8 mouse cellular contexts compared by ENCODE assay signal in the genomic region with DNA sequence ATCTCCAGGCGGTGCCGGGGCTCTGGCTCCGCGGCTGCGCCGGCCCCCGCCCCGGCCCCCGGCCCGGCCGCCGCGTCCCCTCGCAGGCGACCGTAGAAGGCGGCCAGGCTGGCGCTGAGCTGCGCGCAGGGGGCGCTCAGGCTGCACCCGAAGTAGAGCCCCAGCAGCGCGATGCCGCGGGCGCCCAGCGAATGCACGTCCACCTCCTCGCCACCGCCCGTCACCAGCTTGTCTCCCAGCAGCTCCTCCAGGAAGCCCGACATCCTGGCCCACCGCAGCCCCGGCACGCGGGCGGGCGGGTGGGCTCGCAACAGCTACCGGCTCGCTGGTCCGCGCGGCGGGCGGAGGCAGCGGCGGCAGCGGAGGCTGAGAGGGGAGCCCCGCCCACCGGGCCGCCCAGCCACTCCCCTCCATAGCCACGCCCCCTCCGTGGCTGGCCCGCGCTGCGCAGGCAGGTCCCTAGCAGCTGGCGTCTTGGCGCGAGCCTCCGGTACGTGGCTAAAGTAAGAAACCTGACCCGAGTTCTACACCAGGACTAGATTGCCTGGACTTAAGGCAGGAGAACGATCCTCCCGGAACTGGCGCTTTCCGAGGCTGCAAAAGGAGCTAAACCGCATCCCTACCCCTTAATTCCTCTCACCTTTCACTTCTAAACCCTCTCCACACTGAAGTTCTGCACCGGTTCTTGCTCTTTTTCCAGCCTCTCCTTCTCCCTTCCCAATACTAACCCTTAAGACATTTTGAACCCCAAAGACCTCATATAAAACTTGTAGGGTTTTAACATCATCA. TPM values are rescaled to one million over a fixed set of nuclear protein-coding genes. Genes with fewer than 3 reads are reported as not detected.
DNase-seq lines count a peak whose midpoint lies in the region; ATAC-seq lines count a peak whose summit lies in the region.

A gene (minus strand): TSS at position 343 of the 789 bp plus-strand sequence.

- peak within 1 kb of the TSS; percentile 78 for H3K4me3 ChIP-seq in hindbrain, embryonic 14.5 days (replicated peaks; ENCODE audit: low read length)
- peak within 1 kb of the TSS; percentile 98 for H3K4me3 ChIP-seq in megakaryocyte, embryonic 14.5 days (replicated peaks)

- peak within 1 kb of the TSS; percentile 83 for H3K9ac ChIP-seq in hindbrain, embryonic 14.5 days

- no peaks in the 10 kb centered on the region for H3K9me3 ChIP-seq in hindbrain, embryonic 14.5 days (ENCODE audit: control insufficient read depth, low read length)
- no peaks in the 10 kb centered on the region for H3K9me3 ChIP-seq in megakaryocyte, embryonic 14.5 days

- H3K4me1 ChIP-seq in hindbrain, embryonic 14.5 days (replicated peaks; ENCODE audit: control insufficient read depth, insufficient read depth, low read length), result peaks cover 12% of the 10 kb centered on the region
- H3K4me1 ChIP-seq in megakaryocyte, embryonic 14.5 days, result peaks cover 35% of the 10 kb centered on the region

- peak; percentile 89 for DNase-seq in T-cell, adult 2 months (ENCODE audit: low spot score)
- peak; percentile 92 to 94 for DNase-seq in cerebellum, postnatal 14 days
- DNase-seq in frontal cortex, postnatal 36 days (ENCODE audit: low spot score in 2 of 2), result peak; percentile 75 to 77
- peak; percentile 80 for DNase-seq in hindbrain, embryonic 14.5 days (ENCODE audit: low spot score)
- peak; percentile 69 to 72 for DNase-seq in left cerebral cortex, adult 8-10 months (ENCODE audit: low spot score in 2 of 2)
- DNase-seq in right cerebral cortex, adult 2 months (ENCODE audit: low spot score in 2 of 2), result peak; percentile 73 to 79
- peak; percentile 96 for DNase-seq in urinary bladder, postnatal 14 days (ENCODE audit: low spot score)

- peak within 1 kb of the TSS; percentile 87 for H3K27ac ChIP-seq in hindbrain, embryonic 14.5 days

- WGBS in hindbrain, embryonic 14.5 days, result under 1% methylated on average over 61 of the region's 70 CpGs

- H3K4me2 ChIP-seq in hindbrain, embryonic 14.5 days (replicated peaks), result peak within 1 kb of the TSS; percentile 78

- H3K36me3 ChIP-seq in hindbrain, embryonic 14.5 days (replicated peaks; ENCODE audit: control insufficient read depth, insufficient read depth), result no peaks in the 10 kb centered on the region
- H3K36me3 ChIP-seq in megakaryocyte, embryonic 14.5 days (replicated peaks; ENCODE audit: low read length), result no peaks in the 10 kb centered on the region

- no peaks in the 10 kb centered on the region for H3K27me3 ChIP-seq in hindbrain, embryonic 14.5 days (ENCODE audit: control insufficient read depth, insufficient read depth, low read length)
- H3K27me3 ChIP-seq in megakaryocyte, embryonic 14.5 days (replicated peaks), result peaks cover 8% of the 10 kb centered on the region

- peak; percentile 88 for ATAC-seq in hindbrain, embryonic 14.5 days (ENCODE audit: low FRiP score)

RNA-seq across cellular contexts. Expression of the gene that starts here (rescaled TPM):
- polyA plus RNA-seq in hindbrain, embryonic 14.5 days (2014; fragmentation: Nextera tagmentation; extraction: Ambion mirVana), result 32.0 and 36.0 TPM in 2 replicates
- 10 to 100 TPM in 3 of 4 experiments, 1 to 10 TPM in 1; 9.5 to 12.5 (median 10.9) TPM for total RNA-seq in left cerebral cortex, adult 8-10 months (2022)
- 3.6 and 4.1 TPM in 2 replicates for polyA plus RNA-seq in megakaryocyte, embryonic 14.5 days (2012; ENCODE audit: insufficient read depth, low replicate concordance)

Comparison
In these comparisons a context has a peak if more than half of its experiments do, and no peak if none do; other contexts are left out.
1. Peak in every context shown above with its lines: DNase-seq, ATAC-seq, H3K4me3 ChIP-seq and H3K27ac ChIP-seq.